Mouse (Mus musculus): ENCODE data around the gene Lhx4. TPM values are rescaled to one million over a fixed set of nuclear protein-coding genes. Genes with fewer than 3 reads are reported as not detected.

Gene Lhx4
- total and polyA plus RNA-seq, 2 experiments, result not detected

DNA sequence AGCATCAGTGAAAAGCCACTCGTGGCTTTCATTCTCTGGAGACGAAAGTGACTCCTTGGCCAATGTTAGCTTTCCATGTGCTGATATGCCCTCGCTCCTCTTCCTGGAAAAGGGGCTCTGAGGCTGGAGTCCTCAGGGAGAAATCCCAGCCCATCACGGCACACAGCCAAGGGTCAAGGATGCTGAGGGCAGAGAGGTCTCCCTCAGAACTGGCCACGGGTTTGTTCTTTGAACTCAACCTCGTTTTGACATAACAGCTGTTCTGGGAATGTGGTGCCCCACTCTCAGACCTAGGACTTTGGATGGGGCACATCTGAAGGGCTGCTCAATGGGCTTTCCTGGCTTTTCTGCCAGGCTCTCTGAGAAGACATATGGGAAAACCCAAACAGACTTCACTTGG is 43.4 kb upstream of the Lhx4 start:
- Histone ChIP-seq H3K27me3 (ENCODE audit: control insufficient read depth, insufficient read depth, low read length) (no peaks in the 10 kb centered on the region), H3K27ac (replicated peaks; ENCODE audit: insufficient read depth, low read depth, low read length) (peak overlapping the region; percentile 66), H3K4me1 (ENCODE audit: control insufficient read depth, insufficient read depth, low read length) (peaks cover 37% of the 10 kb centered on the region), H3K36me3 (ENCODE audit: control insufficient read depth, insufficient read depth, low read length) (peaks cover 54% of the 10 kb centered on the region), H3K4me3 (ENCODE audit: insufficient read depth, low read depth, low read length) (no peak overlapping the region), H3K79me2 (ENCODE audit: control insufficient read depth, insufficient read depth, low read length) (peaks cover 10% of the 10 kb centered on the region; the same call in 1 of the 2 replicates), H3K9ac (ENCODE audit: low read depth, low read length) (peak overlapping the region; percentile 5; the same call in 1 of the 2 replicates)
- peak; percentile 88 for DNase-seq (ENCODE audit: extremely low read depth, low read depth, low spot score)
- WGBS, result 13% methylated on average over 6 of the region's 6 CpGs
- TF ChIP-seq POLR2A (IDR thresholded peaks at IDR 0.05; ENCODE audit: extremely low read depth, insufficient read depth, low read length) (no peak), CTCF (IDR thresholded peaks at IDR 0.05; ENCODE audit: low read depth, low read length) (no peak)

DNA sequence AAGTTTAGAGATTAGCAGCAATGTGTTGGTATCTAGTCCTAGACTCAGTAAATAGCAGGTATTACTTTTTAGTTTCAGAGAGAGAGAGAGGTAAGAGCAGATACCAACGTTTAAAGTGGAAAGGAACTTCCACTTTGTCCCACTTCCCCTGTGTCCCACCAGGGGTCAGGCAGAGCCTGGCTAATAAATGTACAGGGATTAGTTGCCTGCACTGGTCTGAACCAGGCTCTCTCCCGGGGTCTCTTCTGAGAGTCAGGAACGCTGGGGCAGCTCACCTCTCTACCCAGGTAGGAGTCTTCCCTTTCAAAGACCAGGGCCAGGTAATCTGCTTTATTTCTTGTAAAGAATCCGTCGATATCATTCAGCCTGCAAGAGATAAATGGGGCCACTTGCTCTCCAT is 40.4 kb upstream of the Lhx4 start:
- 0 out of 2 replicates have a peak, but pooled peaks cover 7% of the 10 kb centered on the region for H3K79me2 ChIP-seq (ENCODE audit: control insufficient read depth, insufficient read depth, low read length)
- peaks cover 72% of the 10 kb centered on the region for H3K36me3 ChIP-seq (ENCODE audit: control insufficient read depth, insufficient read depth, low read length)
- WGBS, result 68% methylated on average over 5 of the region's 5 CpGs
- H3K9ac ChIP-seq (ENCODE audit: low read depth, low read length), result no peak overlapping the region
- no peak for DNase-seq (ENCODE audit: extremely low read depth, low read depth, low spot score)
- TF ChIP-seq POLR2A (IDR thresholded peaks at IDR 0.05; ENCODE audit: extremely low read depth, insufficient read depth, low read length), result no peak
- peak; percentile 22; the same call in 1 of the 2 replicates for TF ChIP-seq CTCF (IDR thresholded peaks at IDR 0.05; ENCODE audit: low read depth, low read length)
- no peaks in the 10 kb centered on the region for H3K27me3 ChIP-seq (ENCODE audit: control insufficient read depth, insufficient read depth, low read length)
- peaks cover 19% of the 10 kb centered on the region for H3K4me1 ChIP-seq (ENCODE audit: control insufficient read depth, insufficient read depth, low read length)
- no peak overlapping the region for H3K4me3 ChIP-seq (ENCODE audit: insufficient read depth, low read depth, low read length)
- H3K27ac ChIP-seq (replicated peaks; ENCODE audit: insufficient read depth, low read depth, low read length), result no peak overlapping the region

GRCm38 (mm10) chr1:155790111-155790974 is 38.9 kb upstream of the Lhx4 start:
- 0 out of 2 replicates have a peak, but pooled peaks cover 7% of the 10 kb centered on the region for H3K79me2 ChIP-seq (ENCODE audit: control insufficient read depth, insufficient read depth, low read length)
- H3K27ac ChIP-seq (replicated peaks; ENCODE audit: insufficient read depth, low read depth, low read length), result no peak overlapping the region
- H3K4me3 ChIP-seq (ENCODE audit: insufficient read depth, low read depth, low read length), result no peak overlapping the region
- H3K36me3 ChIP-seq (ENCODE audit: control insufficient read depth, insufficient read depth, low read length), result peaks cover 82% of the 10 kb centered on the region
- 89% methylated on average over 16 of the region's 16 CpGs for WGBS
- DNase-seq (ENCODE audit: extremely low read depth, low read depth, low spot score), result no peak
- peaks cover 10% of the 10 kb centered on the region for H3K4me1 ChIP-seq (ENCODE audit: control insufficient read depth, insufficient read depth, low read length)
- no peak overlapping the region for H3K9ac ChIP-seq (ENCODE audit: low read depth, low read length)
- TF ChIP-seq POLR2A (IDR thresholded peaks at IDR 0.05; ENCODE audit: extremely low read depth, insufficient read depth, low read length), result no peak
- no peak for TF ChIP-seq CTCF (IDR thresholded peaks at IDR 0.05; ENCODE audit: low read depth, low read length)
- H3K27me3 ChIP-seq (ENCODE audit: control insufficient read depth, insufficient read depth, low read length), result no peaks in the 10 kb centered on the region

- WGBS, result 75% methylated on average over 7 of the region's 7 CpGs
- no peaks in the 10 kb centered on the region for H3K79me2 ChIP-seq (ENCODE audit: control insufficient read depth, insufficient read depth, low read length)
- H3K4me1 ChIP-seq (ENCODE audit: control insufficient read depth, insufficient read depth, low read length), result no peaks in the 10 kb centered on the region
- no peak for TF ChIP-seq POLR2A (IDR thresholded peaks at IDR 0.05; ENCODE audit: extremely low read depth, insufficient read depth, low read length)
- no peak for TF ChIP-seq CTCF (IDR thresholded peaks at IDR 0.05; ENCODE audit: low read depth, low read length)
- DNase-seq (ENCODE audit: extremely low read depth, low read depth, low spot score), result no peak
- H3K36me3 ChIP-seq (ENCODE audit: control insufficient read depth, insufficient read depth, low read length), result peaks cover 85% of the 10 kb centered on the region
- no peak overlapping the region for H3K27ac ChIP-seq (replicated peaks; ENCODE audit: insufficient read depth, low read depth, low read length)
- H3K4me3 ChIP-seq (ENCODE audit: insufficient read depth, low read depth, low read length), result no peak overlapping the region
- no peak overlapping the region for H3K9ac ChIP-seq (ENCODE audit: low read depth, low read length)
- H3K27me3 ChIP-seq (ENCODE audit: control insufficient read depth, insufficient read depth, low read length), result no peaks in the 10 kb centered on the region
These were observed 34.4 kb upstream of the Lhx4 start for GRCm38 (mm10) chr1:155785886-155786285.

- no peaks in the 10 kb centered on the region for H3K27me3 ChIP-seq (ENCODE audit: control insufficient read depth, insufficient read depth, low read length)
- DNase-seq (ENCODE audit: extremely low read depth, low read depth, low spot score), result no peak
These were observed 33.1 kb upstream of the Lhx4 start for GRCm38 (mm10) chr1:155784343-155785205.

More at GRCm38 (mm10) chr1:155784343-155785205, 33.1 kb upstream of the Lhx4 start:
- Histone ChIP-seq H3K4me3 (ENCODE audit: insufficient read depth, low read depth, low read length) (no peak overlapping the region), H3K4me1 (ENCODE audit: control insufficient read depth, insufficient read depth, low read length) (no peaks in the 10 kb centered on the region), H3K79me2 (ENCODE audit: control insufficient read depth, insufficient read depth, low read length) (no peaks in the 10 kb centered on the region), H3K9ac (ENCODE audit: low read depth, low read length) (no peak overlapping the region), H3K36me3 (ENCODE audit: control insufficient read depth, insufficient read depth, low read length) (peaks cover 81% of the 10 kb centered on the region), H3K27ac (replicated peaks; ENCODE audit: insufficient read depth, low read depth, low read length) (no peak overlapping the region)
- WGBS, result 62% methylated on average over 19 of the region's 19 CpGs
- TF ChIP-seq CTCF (IDR thresholded peaks at IDR 0.05; ENCODE audit: low read depth, low read length) (peak; percentile 75), POLR2A (IDR thresholded peaks at IDR 0.05; ENCODE audit: extremely low read depth, insufficient read depth, low read length) (no peak)

Measured in liver, adult 2 months (tissue).